Comparison of ENCODE assay signal across 10 mouse cellular contexts in the genomic region with DNA sequence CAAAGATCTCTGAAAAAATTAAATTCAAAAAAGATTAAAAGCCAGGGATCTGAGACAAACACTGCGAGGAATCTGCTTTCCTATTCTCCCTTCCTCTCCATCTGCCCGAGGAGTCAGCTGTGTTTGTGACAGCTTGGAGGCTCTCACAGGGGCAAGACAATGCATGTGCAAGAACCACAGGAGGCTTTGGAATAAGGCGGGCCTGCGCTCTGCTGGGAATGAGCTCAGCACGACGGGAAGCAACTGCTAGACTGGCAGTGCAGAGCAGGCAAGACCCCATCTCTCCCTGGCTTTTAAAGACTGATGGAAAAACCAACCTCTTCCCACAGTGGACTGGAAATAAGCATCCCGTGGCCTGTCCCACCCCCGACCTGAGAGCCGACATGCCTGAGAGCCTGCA.
DNase-seq lines count a peak whose midpoint lies in the region; ATAC-seq and TF ChIP-seq lines count a peak whose summit lies in the region.
"Had no signal": no experiment of that assay in that cellular context is flagged by ENCODE, and none has a peak within 500 bp of the region (broad histone marks: within the 10 kb centered on the region; RNA-seq: fewer than 3 reads in every experiment).

No protein-coding gene starts in this region.

- peak overlapping the region; percentile 6; the same call in 1 of the 2 replicates for H3K4me2 ChIP-seq in forebrain, embryonic 12.5 days

- no peaks in the 10 kb centered on the region for H3K27me3 ChIP-seq in ES-Bruce4 (ENCODE audit: control insufficient read depth, insufficient read depth, low read length, poor library complexity, severe bottlenecking)
- no peaks in the 10 kb centered on the region for H3K27me3 ChIP-seq in cerebellum, adult 2 months (ENCODE audit: control insufficient read depth, insufficient read depth, low read length)
- no peaks in the 10 kb centered on the region for H3K27me3 ChIP-seq in forebrain, embryonic 12.5 days

- ATAC-seq in forebrain, embryonic 12.5 days (ENCODE audit: low FRiP score): peak; percentile 36; the same call in 1 of the 2 replicates

- 11% methylated on average over 9 of the region's 9 CpGs for WGBS in cerebellum, adult 2 months
- 3% methylated on average over 9 of the region's 9 CpGs for WGBS in forebrain, embryonic 12.5 days

- H3K9ac ChIP-seq in ES-Bruce4 (ENCODE audit: low read depth, poor library complexity, severe bottlenecking): no peak overlapping the region
- H3K9ac ChIP-seq in forebrain, embryonic 12.5 days: no peak overlapping the region

- intact Hi-C loops in left cerebral cortex, postnatal 4 days (cut with DNase I): no loop called here

- H3K27ac ChIP-seq in ES-Bruce4 (ENCODE audit: insufficient read depth, low read length): no peak overlapping the region
- peak overlapping the region; percentile 63 for H3K27ac ChIP-seq in cerebellum, adult 2 months (ENCODE audit: insufficient read depth, low read length)
- H3K27ac ChIP-seq in forebrain, embryonic 12.5 days: peak overlapping the region; percentile 69

- no peaks in the 10 kb centered on the region for H3K9me3 ChIP-seq in ES-Bruce4 (replicated peaks; ENCODE audit: control insufficient read depth, insufficient read depth, low read length, poor library complexity, severe bottlenecking)
- H3K9me3 ChIP-seq in forebrain, embryonic 12.5 days: no peaks in the 10 kb centered on the region

- no peak overlapping the region for H3K4me3 ChIP-seq in ES-Bruce4 (ENCODE audit: low read depth, low read length)
- no peak overlapping the region for H3K4me3 ChIP-seq in cerebellum, adult 2 months (replicated peaks; ENCODE audit: insufficient read depth, low read depth, low read length)
- no peak overlapping the region for H3K4me3 ChIP-seq in forebrain, embryonic 12.5 days (replicated peaks)
- H3K4me3 ChIP-seq: erythroblast, embryonic 14.5 days had no signal

- no peaks in the 10 kb centered on the region for H3K4me1 ChIP-seq in ES-Bruce4 (ENCODE audit: control insufficient read depth, insufficient read depth, low read length)
- H3K4me1 ChIP-seq in cerebellum, adult 2 months (ENCODE audit: control insufficient read depth, insufficient read depth, low read length): peaks cover 9% of the 10 kb centered on the region
- H3K4me1 ChIP-seq in forebrain, embryonic 12.5 days: peaks cover 16% of the 10 kb centered on the region

- 0 out of 2 replicates have a peak, but pooled peaks have one; percentile 17 for TF ChIP-seq EP300 in ES-Bruce4 (IDR thresholded peaks at IDR 0.05; ENCODE audit: insufficient read depth, low read depth, low read length)

- TF ChIP-seq POLR2A in ES-Bruce4 (IDR thresholded peaks at IDR 0.05; ENCODE audit: insufficient read depth, low read length): no peak
- TF ChIP-seq POLR2A in cerebellum, adult 2 months (IDR thresholded peaks at IDR 0.05; ENCODE audit: borderline replicate concordance, insufficient read depth, low read length): no peak

- peaks cover 12% of the 10 kb centered on the region for H3K36me3 ChIP-seq in ES-Bruce4 (ENCODE audit: control insufficient read depth, insufficient read depth, low read length, poor library complexity, severe bottlenecking)
- H3K36me3 ChIP-seq in forebrain, embryonic 12.5 days (replicated peaks): peaks cover 23% of the 10 kb centered on the region

- DNase-seq in cerebellum, adult 2 months: peak; percentile 57 to 66
- DNase-seq in left cerebral cortex, postnatal 4 days: peak; percentile 50
- no peak for DNase-seq in lung, postnatal 36 days
- no peak for DNase-seq in thymus, postnatal 4 days
- DNase-seq in adrenal gland, adult 8-10 months: no peak
- DNase-seq in spleen, adult 18-20 months: no peak
- DNase-seq: adrenal gland, postnatal 10 days had no signal

- TF ChIP-seq CTCF in ES-Bruce4 (IDR thresholded peaks at IDR 0.05; ENCODE audit: low read depth, low read length): no peak
- TF ChIP-seq CTCF in cerebellum, adult 2 months (IDR thresholded peaks at IDR 0.05; ENCODE audit: borderline replicate concordance, insufficient read depth, low read depth, low read length): no peak

Comparison
In these comparisons a context has a peak if more than half of its experiments do, and no peak if none do; other contexts are left out.
1. DNase-seq: peak in cerebellum, adult 2 months (2 of 2) and left cerebral cortex, postnatal 4 days (single experiment); none in lung, postnatal 36 days (single experiment), thymus, postnatal 4 days (single experiment), adrenal gland, adult 8-10 months (single experiment) and spleen, adult 18-20 months (0 of 2).